Mouse (Mus musculus) CH12.LX (cell line): Measurements from ENCODE around the gene Suclg2.

ENCODE experiments used
- CHD2 ChIP-seq: IDR thresholded peaks from 2 replicates; pipeline ENCODE4 v1.6.1; 2011; ENCODE audit warnings: low read length, improper control_type of control experiment
- CTCF ChIP-seq, 2 experiments: IDR thresholded peaks in 1 of 2; conservative IDR thresholded peaks in 1 of 2; 2 replicates each; pipeline ENCODE4 v1.5.1; 2011 to 2012; ENCODE audit warnings: low read depth in 2 of 2, low read length in 2 of 2, improper control_type of control experiment in 1 of 2, inconsistent platforms in 1 of 2, mild to moderate bottlenecking in 1 of 2, moderate library complexity in 1 of 2
- ELF1 ChIP-seq: IDR thresholded peaks from 2 replicates; pipeline ENCODE4 v1.6.1; 2014; ENCODE audit warnings: low read depth, mild to moderate bottlenecking, inconsistent platforms, low read length, improper control_type of control experiment
- GABPA ChIP-seq: IDR thresholded peaks from 2 replicates; pipeline ENCODE4 v1.6.1; 2012; ENCODE audit warnings: low read depth, low read length, improper control_type of control experiment, inconsistent platforms; ENCODE audit not compliant: insufficient replicate concordance
- MAFK ChIP-seq: IDR thresholded peaks from 2 replicates; pipeline ENCODE4 v1.6.1; 2011; ENCODE audit warnings: low read length, improper control_type of control experiment; ENCODE audit not compliant: insufficient replicate concordance
- TBP ChIP-seq: conservative IDR thresholded peaks from 2 replicates; pipeline ENCODE4 v1.6.1; 2011; ENCODE audit warnings: low read depth, low read length, improper control_type of control experiment
- ZKSCAN1 ChIP-seq: IDR thresholded peaks from 2 replicates; pipeline ENCODE4 v1.6.1; 2012; ENCODE audit warnings: low read depth, inconsistent platforms, low read length, improper control_type of control experiment, borderline replicate concordance
- ZNF384 ChIP-seq: IDR thresholded peaks from 2 replicates; pipeline ENCODE4 v1.6.1; 2012; ENCODE audit warnings: low read depth, low read length, improper control_type of control experiment, inconsistent platforms

GRCm38 (mm10) chr6:95704626-95705025 lies 14.0 kb downstream of the Suclg2 start:
- no peak for TF ChIP-seq CTCF (conservative IDR thresholded peaks at IDR 0.05 in 1 of 2, IDR thresholded peaks at IDR 0.05 in 1 of 2; ENCODE audit: low read depth in 2 of 2, low read length in 2 of 2)
- no peak for TF ChIP-seq GABPA
- TF ChIP-seq ELF1: no peak
- TF ChIP-seq ZKSCAN1: no peak
- TF ChIP-seq MAFK: no peak
- no peak for TF ChIP-seq CHD2
- TF ChIP-seq TBP: no peak
- TF ChIP-seq ZNF384: no peak
